ENCODE assay signal across 20 mouse cellular contexts in genomic region chr11:97038881-97039280, GRCm38 (mm10). TPM values are rescaled to one million over a fixed set of nuclear protein-coding genes. Genes with fewer than 3 reads are reported as not detected.
"Had no signal": no experiment of that assay in that cellular context is flagged by ENCODE, and none has a peak within 500 bp of the region (broad histone marks: within the 10 kb centered on the region; RNA-seq: fewer than 3 reads in every experiment).

No protein-coding gene starts in this region.

- H3K9me3 ChIP-seq: limb, embryonic 10.5 days; limb, embryonic 13.5 days; liver, embryonic 12.5 days; liver, embryonic 15.5 days; lung, embryonic 15.5 days; megakaryocyte, embryonic 14.5 days; midbrain, embryonic 10.5 days had no signal

- ATAC-seq: liver, embryonic 12.5 days; midbrain, embryonic 16.5 days had no signal

- H3K4me2 ChIP-seq: limb, embryonic 13.5 days; liver, embryonic 12.5 days; liver, embryonic 15.5 days; lung, embryonic 15.5 days had no signal

- H3K4me3 ChIP-seq: layer of hippocampus, adult 2 months; limb, embryonic 10.5 days; limb, embryonic 13.5 days; liver, embryonic 12.5 days; liver, embryonic 15.5 days; lung, embryonic 15.5 days; megakaryocyte, embryonic 14.5 days; midbrain, embryonic 10.5 days had no signal

- H3K27ac ChIP-seq: kidney, postnatal 0 days; layer of hippocampus, adult 2 months; limb, embryonic 10.5 days; limb, embryonic 13.5 days; liver, embryonic 12.5 days; liver, embryonic 15.5 days; lung, embryonic 15.5 days; midbrain, embryonic 10.5 days had no signal

- DNase-seq: kidney, adult 2 months; kidney, postnatal 25 days; layer of hippocampus, postnatal 36 days; liver; lung, adult 18-20 months; lung, postnatal 10 days; lung, postnatal 36 days; thymus, adult 18-20 months; thymus, postnatal 36 days had no signal

- H3K27me3 ChIP-seq: limb, embryonic 13.5 days; liver, embryonic 12.5 days; liver, embryonic 15.5 days; lung, embryonic 15.5 days had no signal

- H3K9ac ChIP-seq: limb, embryonic 13.5 days; liver, embryonic 12.5 days; liver, embryonic 15.5 days; lung, embryonic 15.5 days had no signal

- H3K36me3 ChIP-seq: lung, embryonic 15.5 days had no signal

RNA-seq across cellular contexts. Expression of gene Lrrc46, which starts 2.3 kb away (rescaled TPM):
- polyA plus RNA-seq: spleen, adult 2 months had no signal
